Mouse (Mus musculus) liver (tissue): ENCODE results near the gene Olfr1180.
"Not testable (repeated sequence)": the region's sequence is repeated elsewhere in the genome, so short reads cannot be mapped to it uniquely, and the experiment has no call there.

Source experiments
- DNase-seq: peaks from one replicate; pipeline ENCODE4 v3.0.0-alpha.2; 2020; ENCODE audit warnings: mixed read lengths

The Olfr1180 gene

GRCm38 (mm10) chr2:88419051-88419450, at the start of gene Olfr1180:
Olfr1180 (minus strand) TSS chr2:88419151.
- no peak for DNase-seq

- DNase-seq, result not testable (repeated sequence)
These were observed 35.6 kb upstream of the Olfr1180 start, which contains the start of gene Olfr1183 for GRCm38 (mm10) chr2:88454567-88454966. Olfr1183 (plus strand) TSS chr2:88454867.

- DNase-seq, result no peak
These were observed 30.1 kb upstream of the Olfr1180 start, which contains the start of gene Gm13757 for GRCm38 (mm10) chr2:88449031-88449430. Gm13757 (minus strand) TSS chr2:88449131.

GRCm38 (mm10) chr2:88426071-88426470, 7.1 kb upstream of the Olfr1180 start, which contains the start of gene Olfr1181:
Olfr1181 (minus strand) TSS chr2:88426171.
- DNase-seq, result no peak

GRCm38 (mm10) chr2:88406353-88406752, 12.6 kb downstream of the Olfr1180 start, which contains the start of gene Olfr1179:
Olfr1179 (minus strand) TSS chr2:88406453.
- DNase-seq, result no peak

- DNase-seq, result no peak
These were observed 32.2 kb downstream of the Olfr1180 start, which contains the start of gene Olfr1178 for GRCm38 (mm10) chr2:88386762-88387161. Olfr1178 (plus strand) TSS chr2:88387062.
